Mouse (Mus musculus) heart, embryonic 11.5 days (tissue): ENCODE results near the gene Tex101. TPM values are rescaled to one million over a fixed set of nuclear protein-coding genes. Genes with fewer than 3 reads are reported as not detected.
"Not testable (repeated sequence)": the region's sequence is repeated elsewhere in the genome, so short reads cannot be mapped to it uniquely, and the experiment has no call there.

Experiments used
- ATAC-seq: fragments of 200-750 bp; cut with Nextera tagmentation; replicated peaks from 2 replicates; pipeline ENCODE4 v1.8.0; 2017; ENCODE audit warnings: moderate library complexity; ENCODE audit not compliant: insufficient number of reproducible peaks, low FRiP score, low TSS enrichment
- H3K27ac ChIP-seq: fragments of 300-500 bp; sonication (generic); 2 replicates; pipeline ENCODE4 v1.5.1; 2014; ENCODE audit warnings: mild to moderate bottlenecking, low read depth, low read length
- H3K27me3 ChIP-seq: fragments of 300-500 bp; sonication (generic); 2 replicates; pipeline ENCODE4 v1.6.1; 2014; ENCODE audit warnings: mild to moderate bottlenecking, low read length, mixed read lengths; ENCODE audit not compliant: control insufficient read depth, insufficient read depth
- H3K36me3 ChIP-seq: fragments of 300-500 bp; sonication (generic); 2 replicates; pipeline ENCODE4 v1.6.1; 2014; ENCODE audit warnings: mild to moderate bottlenecking, low read length, moderate library complexity, mixed read lengths; ENCODE audit not compliant: control insufficient read depth, insufficient read depth
- H3K4me1 ChIP-seq: fragments of 300-500 bp; sonication (generic); 2 replicates; pipeline ENCODE4 v1.6.1; 2014; ENCODE audit warnings: low read length; ENCODE audit not compliant: control insufficient read depth, insufficient read depth
- H3K4me2 ChIP-seq: fragments of 300-500 bp; sonication (generic); 2 replicates; pipeline ENCODE4 v1.6.1; 2014; ENCODE audit warnings: mild to moderate bottlenecking, moderate library complexity
- H3K4me3 ChIP-seq: fragments of 300-500 bp; sonication (generic); 2 replicates; pipeline ENCODE4 v1.5.1; 2014; ENCODE audit warnings: low read depth, low read length
- H3K9ac ChIP-seq: fragments of 300-500 bp; sonication (generic); 2 replicates; pipeline ENCODE4 v1.6.1; 2014; ENCODE audit warnings: mild to moderate bottlenecking, low read depth, low read length, moderate library complexity
- H3K9me3 ChIP-seq: fragments of 300-500 bp; sonication (generic); replicated peaks from 2 replicates; pipeline ENCODE4 v1.6.1; 2016; ENCODE audit warnings: low read length; ENCODE audit not compliant: control insufficient read depth
- WGBS: fragments of 180-500 bp; shearing (Covaris S2); extraction: QIAGEN DNeasy Blood & Tissue Kit; methylation state at CpG from one replicate; pipeline ENCODE4 v1.1.7; 2014; ENCODE audit not compliant: insufficient replicate concordance; 5-methylcytosine and 5-hydroxymethylcytosine counted together
- polyA plus RNA-seq: library from polyadenylated mRNA; unstranded; fragments of >200 nt; fragmentation: Nextera tagmentation; extraction: Ambion mirVana; gene quantifications from 2 replicates; pipeline ENCODE4 v1.2.1, GENCODE M21; 2014

Gene Tex101
- polyA plus RNA-seq, 1 experiment from 2014 or later, result not detected

GRCm38 (mm10) chr7:24622967-24623366 is 53.5 kb downstream of the Tex101 start:
- Histone ChIP-seq H3K9me3 (peaks cover 5% of the 10 kb centered on the region; the same call in 1 of the 2 replicates), H3K27me3 (peaks cover 3% of the 10 kb centered on the region; the same call in 1 of the 2 replicates), H3K4me1 (no peaks in the 10 kb centered on the region), H3K36me3 (no peaks in the 10 kb centered on the region), H3K9ac (no peak overlapping the region), H3K4me3 (no peak overlapping the region), H3K4me2 (no peak overlapping the region), H3K27ac (no peak overlapping the region)
- 80% methylated on average over 6 of the region's 6 CpGs for WGBS
- no peak for ATAC-seq

GRCm38 (mm10) chr7:24621193-24621592 is 55.3 kb downstream of the Tex101 start:
- no peak overlapping the region for H3K9ac ChIP-seq
- H3K4me3 ChIP-seq, result no peak overlapping the region
- ATAC-seq, result no peak
- peaks cover 3% of the 10 kb centered on the region; the same call in 1 of the 2 replicates for H3K27me3 ChIP-seq
- no peaks in the 10 kb centered on the region for H3K4me1 ChIP-seq
- H3K36me3 ChIP-seq, result no peaks in the 10 kb centered on the region
- WGBS, result 72% methylated on average over 3 of the region's 3 CpGs
- no peak overlapping the region for H3K4me2 ChIP-seq
- H3K9me3 ChIP-seq, result peaks cover 5% of the 10 kb centered on the region; the same call in 1 of the 2 replicates
- no peak overlapping the region for H3K27ac ChIP-seq

GRCm38 (mm10) chr7:24619671-24620397 is 56.6 kb downstream of the Tex101 start:
- WGBS, result 41% methylated on average over 13 of the region's 13 CpGs
- Histone ChIP-seq H3K36me3 (no peaks in the 10 kb centered on the region), H3K27me3 (peaks cover 3% of the 10 kb centered on the region; the same call in 1 of the 2 replicates), H3K4me2 (no peak overlapping the region), H3K4me1 (no peaks in the 10 kb centered on the region), H3K9me3 (peaks cover 5% of the 10 kb centered on the region; the same call in 1 of the 2 replicates), H3K27ac (no peak overlapping the region), H3K9ac (no peak overlapping the region), H3K4me3 (no peak overlapping the region)
- no peak for ATAC-seq

- not testable (repeated sequence) for H3K36me3 ChIP-seq, H3K4me2 ChIP-seq, H3K9ac ChIP-seq, H3K27me3 ChIP-seq, H3K27ac ChIP-seq, ATAC-seq, H3K4me1 ChIP-seq, H3K9me3 ChIP-seq, H3K4me3 ChIP-seq
- WGBS, result 85% methylated on average over 8 of the region's 8 CpGs
Observed at GRCm38 (mm10) chr7:24618374-24618773, 58.1 kb downstream of the Tex101 start.

Other genes starting within 250 kb of the Tex101 start
- gene Irgc1, start 224.4 kb downstream of the Tex101 start, polyA plus RNA-seq, result not detected in 2 replicates
- gene Plaur, start 214.2 kb downstream of the Tex101 start, polyA plus RNA-seq, result 5.6 and 6.9 TPM in 2 replicates
- 0.20 and 0.23 TPM in 2 replicates for gene Cadm4, start 194.7 kb downstream of the Tex101 start, polyA plus RNA-seq
- 22.6 and 26.0 TPM in 2 replicates for gene Zfp428, start 169.7 kb downstream of the Tex101 start, polyA plus RNA-seq
- gene AC161166.1, start 164.2 kb downstream of the Tex101 start, polyA plus RNA-seq, result 0.25 and 0.57 TPM in 2 replicates
- gene Irgq, start 146.0 kb downstream of the Tex101 start, polyA plus RNA-seq, result 4.1 and 6.1 TPM in 2 replicates
- not detected in 2 replicates for gene Pinlyp, start 130.6 kb downstream of the Tex101 start, polyA plus RNA-seq
- 69.8 and 76.6 TPM in 2 replicates for gene Xrcc1, start 130.4 kb downstream of the Tex101 start, polyA plus RNA-seq
- gene Ethe1, start 89.1 kb downstream of the Tex101 start, polyA plus RNA-seq, result 23.4 and 23.9 TPM in 2 replicates
- gene Zfp575, start 89.0 kb downstream of the Tex101 start, polyA plus RNA-seq, result 0.42 and 0.44 TPM in 2 replicates
- 0.06 TPM in 1 of 2 replicates, not detected in the other for gene Phldb3, start 65.9 kb downstream of the Tex101 start, polyA plus RNA-seq
- gene Lypd3, start 40.1 kb downstream of the Tex101 start, polyA plus RNA-seq, result 0.09 TPM in 1 of 2 replicates, not detected in the other
- gene BC049730, start 32.6 kb upstream of the Tex101 start, polyA plus RNA-seq, result not detected in 2 replicates
- not detected in 2 replicates for gene Gm4763, start 50.2 kb upstream of the Tex101 start, polyA plus RNA-seq
- 0.11 TPM in 1 of 2 replicates, not detected in the other for gene Cd177, start 83.6 kb upstream of the Tex101 start, polyA plus RNA-seq
- not detected in 2 replicates for gene Ceacam10, start 100.5 kb upstream of the Tex101 start, polyA plus RNA-seq
- gene Gm9844, start 185.5 kb upstream of the Tex101 start, polyA plus RNA-seq, result 12.4 and 14.5 TPM in 2 replicates
- not detected in 2 replicates for gene Lypd4, start 193.3 kb upstream of the Tex101 start, polyA plus RNA-seq
- not detected in 2 replicates for gene Dmrtc2, start 193.4 kb upstream of the Tex101 start, polyA plus RNA-seq
- 1,535 and 1,579 TPM in 2 replicates for gene Rps19, start 207.7 kb upstream of the Tex101 start, polyA plus RNA-seq
- gene Cd79a, start 220.7 kb upstream of the Tex101 start, polyA plus RNA-seq, result 0.14 and 0.30 TPM in 2 replicates
- 59.2 and 63.3 TPM in 2 replicates for gene Arhgef1, start 226.2 kb upstream of the Tex101 start, polyA plus RNA-seq